Mouse (Mus musculus) gastrocnemius, postnatal 36 days (tissue): ENCODE results near the gene Tm9sf4. TPM values are rescaled to one million over a fixed set of nuclear protein-coding genes. Genes with fewer than 3 reads are reported as not detected.

Experiments used
- DNase-seq, 2 experiments: peaks; one replicate each; pipeline ENCODE4 v3.0.0; 2022
- intact Hi-C: fragments of 180-260 bp; cut with DNase I; formaldehyde crosslinking; loops from one replicate; pipeline ENCODE4 v1.15.1; 2025
- total RNA-seq, 2 experiments: library from RNA; stranded (reverse); gene quantifications; 2 replicates each; pipeline ENCODE4 v1.2.3; 2021

Gene Tm9sf4
- total RNA-seq, 2 experiments from 2014 or later, result 27.3 to 31.1 TPM

DNA sequence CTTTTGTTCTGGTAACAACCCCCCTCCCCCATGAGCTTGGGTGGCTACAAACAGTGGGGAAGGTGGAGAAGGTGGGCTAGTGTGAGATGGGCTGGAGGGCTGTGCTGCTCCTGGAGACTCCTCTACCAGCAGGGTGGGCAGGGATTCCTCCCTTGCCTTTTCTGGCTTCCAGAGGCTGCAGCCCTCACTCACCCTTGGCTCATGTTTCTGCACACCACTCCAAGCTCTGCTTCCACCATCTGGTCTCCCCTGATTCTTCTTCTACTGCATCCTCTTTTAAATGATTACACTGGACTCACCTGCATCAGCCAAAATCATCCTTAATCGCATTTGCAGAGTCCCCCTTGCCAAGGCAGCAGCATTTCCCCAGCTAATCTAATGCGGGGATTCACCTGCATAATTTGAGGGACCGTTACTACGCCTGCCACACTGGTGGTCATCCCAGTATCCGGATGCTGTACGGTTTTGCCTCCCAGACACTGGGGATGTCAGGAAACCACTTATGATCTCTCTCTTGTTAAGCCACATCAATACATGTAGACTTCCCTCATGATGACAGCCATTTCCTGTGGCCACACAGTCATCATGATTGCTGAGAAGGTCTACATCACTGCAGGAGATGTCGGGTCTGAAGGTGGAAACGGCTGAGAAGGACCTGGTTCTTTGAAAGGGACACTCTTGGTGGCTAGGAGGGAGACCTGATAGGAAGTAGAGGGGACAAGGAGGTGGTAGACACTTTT, 9.0 kb upstream of the Tm9sf4 start:
- no peak for DNase-seq
- intact Hi-C loops, result no loop called here

DNA sequence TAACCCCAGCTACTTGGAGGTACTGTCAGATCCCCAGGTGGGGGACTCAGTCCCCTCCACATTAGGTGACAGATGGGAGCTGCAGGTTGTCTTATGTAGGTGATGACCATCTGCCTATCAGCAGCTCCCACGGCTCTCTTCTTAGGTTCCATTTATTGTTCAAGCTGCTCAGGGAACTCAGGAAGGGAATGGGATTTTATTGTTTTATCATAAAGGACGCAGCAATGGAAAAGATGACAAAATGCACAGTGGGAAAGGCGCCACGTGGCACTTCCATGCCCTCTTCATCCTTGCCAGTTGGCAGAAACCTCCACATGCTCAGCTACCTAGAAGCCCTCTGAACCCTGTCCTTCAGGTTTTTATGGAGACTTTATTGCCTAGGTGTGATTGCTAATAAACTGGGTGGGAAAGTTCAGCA, 8.1 kb upstream of the Tm9sf4 start:
- intact Hi-C loops, result no loop called here
- no peak for DNase-seq

DNA sequence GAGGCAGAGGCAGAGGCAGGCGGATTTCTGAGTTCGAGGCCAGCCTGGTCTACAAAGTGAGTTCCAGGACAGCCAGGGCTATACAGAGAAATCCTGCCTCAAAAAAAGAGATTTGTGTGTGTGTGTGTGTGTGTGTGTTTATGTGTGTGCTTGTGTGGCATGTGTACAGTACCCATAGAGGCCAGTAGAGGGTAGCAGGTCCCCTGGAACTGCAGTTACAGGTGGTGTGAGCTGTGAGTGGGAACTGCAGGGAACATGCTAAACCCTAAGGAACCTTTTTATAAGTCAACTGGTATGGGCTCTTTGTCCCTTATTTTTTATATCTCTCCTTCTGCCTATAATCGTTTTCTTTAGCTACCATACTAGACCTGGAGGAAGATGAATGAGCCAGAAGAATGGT, 3.8 kb upstream of the Tm9sf4 start:
- no peak for DNase-seq
- intact Hi-C loops, result no loop called here

DNA sequence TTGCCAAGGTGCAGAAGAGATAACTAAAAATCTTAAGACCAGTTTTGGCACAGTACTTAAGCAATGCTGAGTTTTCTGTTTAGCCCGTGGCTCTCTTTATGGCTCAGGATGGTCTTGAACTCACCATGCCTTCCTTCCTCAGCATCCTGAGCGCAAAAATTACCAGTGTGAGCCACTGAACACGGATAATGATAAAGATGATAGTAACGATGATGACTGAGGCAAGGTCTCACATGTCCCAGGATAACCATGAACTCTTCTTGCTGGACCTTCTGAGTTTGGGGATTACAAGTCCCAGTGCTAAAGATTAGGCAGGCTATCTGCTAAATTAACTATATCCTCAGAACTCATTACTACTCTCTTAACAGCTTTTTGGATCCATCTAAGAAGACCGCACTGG, 970 bp upstream of the Tm9sf4 start:
- DNase-seq, result no peak
- intact Hi-C loops, result loop anchor here (5.0 kb wide), 1 partner anchor 72 kb away; no protein-coding TSS in a partner anchor

DNA sequence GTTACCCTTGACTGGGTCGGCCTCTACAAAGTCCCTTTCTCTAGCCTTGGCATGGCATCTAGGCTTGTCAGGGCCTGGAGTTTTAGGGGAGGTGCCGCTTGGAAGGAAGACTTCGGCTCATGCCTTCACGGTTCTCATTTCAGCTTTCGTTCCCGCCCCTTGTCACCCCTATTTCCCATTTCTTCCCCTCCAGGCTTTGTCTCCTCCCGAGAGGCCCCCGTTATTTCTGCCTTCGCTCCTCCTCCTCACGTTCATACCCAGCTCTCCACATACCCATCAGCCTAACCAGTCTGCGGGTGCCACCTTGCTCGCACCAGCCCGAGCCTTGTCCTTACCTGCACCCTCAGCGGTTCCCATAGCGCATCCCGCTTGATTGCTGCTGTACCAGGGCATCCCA, 579 bp downstream of the Tm9sf4 start:
- intact Hi-C loops, result loop anchor here (5.0 kb wide), 1 partner anchor 71 kb away; no protein-coding TSS in a partner anchor
- no peak for DNase-seq

DNA sequence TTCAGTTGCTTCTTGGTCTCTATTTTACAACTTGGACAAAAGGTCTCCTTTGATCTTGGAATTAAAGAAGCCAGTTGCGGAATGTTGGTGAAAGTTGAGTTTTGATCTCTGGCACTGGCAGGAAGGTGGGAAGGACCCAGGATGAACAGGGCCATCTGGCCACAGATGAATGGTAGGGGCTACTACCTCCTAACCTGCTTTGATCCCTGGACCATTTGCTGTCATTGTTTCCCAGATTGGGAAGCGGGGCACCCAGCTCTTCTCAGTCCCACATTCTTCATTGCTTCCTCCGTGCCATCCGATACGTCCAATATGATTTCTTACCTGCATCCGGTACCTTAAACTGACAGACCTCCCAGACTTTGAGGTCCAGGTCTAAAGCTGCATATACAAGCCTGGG, 6.0 kb downstream of the Tm9sf4 start:
- no peak for DNase-seq
- intact Hi-C loops, result no loop called here

DNA sequence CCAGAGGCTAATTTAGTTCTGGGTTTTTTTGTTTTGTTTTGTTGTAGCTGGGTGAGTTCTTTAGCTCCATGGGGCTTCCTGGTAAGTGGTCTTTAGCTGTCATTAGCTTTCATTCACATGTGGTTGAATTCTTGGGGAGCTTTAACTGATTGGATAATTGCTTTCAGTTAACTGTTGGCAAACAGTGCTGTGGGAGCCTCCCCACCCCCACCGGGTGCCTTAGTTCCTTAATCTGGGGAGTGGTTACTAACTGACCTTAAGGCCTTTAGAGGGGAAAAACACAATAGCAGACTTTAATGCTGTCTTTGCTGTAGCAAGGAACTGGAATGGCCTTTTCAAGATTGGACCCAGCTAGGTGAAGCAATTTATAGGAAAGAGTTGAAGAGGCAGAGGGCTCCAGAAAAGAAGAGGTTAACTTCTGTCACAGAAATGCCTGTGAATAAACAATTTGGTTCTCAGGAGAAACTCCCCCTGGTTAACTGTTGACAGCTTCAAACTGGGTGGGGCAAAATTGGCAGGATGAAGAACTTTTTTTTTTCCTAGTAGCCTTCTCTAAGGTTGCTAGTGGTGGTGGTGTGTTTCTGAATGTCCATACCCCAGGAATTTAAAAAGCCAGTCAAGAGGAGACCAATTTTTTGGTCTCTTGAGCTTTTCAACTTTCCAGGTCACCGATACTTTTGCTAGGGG, 7.2 kb downstream of the Tm9sf4 start:
- DNase-seq, result no peak
- intact Hi-C loops, result no loop called here

DNA sequence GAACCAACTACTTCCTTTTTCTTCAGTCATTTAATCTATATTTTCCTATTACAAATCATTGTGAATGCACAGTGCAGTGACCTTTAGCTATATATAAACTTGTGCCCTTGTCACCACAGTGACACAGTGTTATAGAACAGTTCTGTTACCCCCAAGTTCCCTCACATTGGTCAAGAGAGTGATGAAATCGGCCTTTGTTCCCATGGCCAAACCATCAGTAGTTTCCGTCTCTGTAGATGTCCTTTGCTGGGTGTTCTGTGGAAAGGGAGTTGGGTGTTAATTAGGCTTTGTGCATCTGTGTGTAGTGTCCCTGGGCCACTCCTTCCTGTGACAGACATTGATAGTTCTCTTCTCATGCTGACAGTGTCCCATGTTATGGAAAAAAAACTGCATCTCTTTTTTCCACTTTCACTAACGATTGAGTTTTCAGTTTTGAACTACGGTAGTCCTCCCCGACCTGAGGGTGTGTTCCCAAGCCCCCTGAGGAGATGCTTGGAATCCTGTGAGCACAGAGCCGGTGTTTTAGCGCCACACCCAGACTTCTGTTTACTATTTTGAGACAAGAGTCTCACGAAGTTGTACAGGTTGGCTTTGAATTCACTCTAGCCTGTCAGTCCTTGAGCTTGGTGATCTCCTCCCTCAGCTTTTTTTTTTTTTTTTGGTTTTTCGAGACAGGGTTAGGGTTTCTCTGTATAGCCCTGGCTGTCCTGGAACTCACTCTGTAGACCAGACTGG, 9.6 kb downstream of the Tm9sf4 start:
- intact Hi-C loops, result no loop called here

DNA sequence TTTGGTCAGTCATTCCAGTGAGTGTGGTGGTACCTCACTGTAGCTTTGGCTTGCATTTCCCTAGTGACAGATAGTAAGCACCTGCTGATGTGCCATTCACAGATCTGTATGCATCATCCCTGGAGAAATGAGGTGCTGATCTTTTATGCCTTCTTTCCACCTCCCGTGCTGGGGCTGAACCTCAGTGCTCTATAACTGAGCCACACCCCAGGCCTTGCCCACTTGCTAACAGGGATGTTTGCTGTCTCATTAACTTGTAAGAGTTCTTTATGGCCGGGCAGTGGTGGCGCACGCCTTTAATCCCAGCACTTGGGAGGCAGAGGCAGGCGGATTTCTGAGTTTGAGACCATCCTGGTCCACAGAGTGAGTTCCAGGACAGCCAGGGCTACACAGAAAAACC, 10.9 kb downstream of the Tm9sf4 start:
- DNase-seq, result no peak
- intact Hi-C loops, result no loop called here

More for the DNA sequence above, 9.6 kb downstream of the Tm9sf4 start:
- DNase-seq, result no peak

DNA sequence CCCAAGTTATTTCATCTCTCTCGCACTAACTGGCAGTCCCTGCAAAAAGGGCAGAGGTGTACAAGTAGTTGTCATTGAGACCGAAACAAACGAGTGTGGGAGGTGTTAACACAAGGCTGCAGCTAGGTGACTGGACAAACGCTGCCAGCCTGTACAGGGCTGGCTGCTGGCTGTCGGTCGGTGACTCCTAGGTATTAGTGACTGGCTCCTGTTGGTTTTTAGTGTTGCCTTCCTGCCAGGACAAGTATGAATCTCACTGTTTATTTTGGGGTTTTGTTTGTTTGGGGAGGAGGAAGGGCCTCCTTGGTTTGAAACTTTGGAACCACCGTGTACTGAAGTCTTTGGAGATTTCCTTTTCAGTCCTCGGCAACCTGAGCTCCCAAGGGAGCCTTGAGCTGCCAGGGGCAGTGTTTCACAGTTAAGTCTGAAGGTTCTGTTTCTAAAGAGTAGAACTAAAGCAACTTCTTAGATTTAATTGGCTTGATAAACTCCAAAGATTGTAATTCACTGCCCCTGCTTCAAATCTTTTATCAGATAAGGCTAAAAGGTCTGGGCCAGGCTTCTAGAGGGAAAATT, 15.0 kb downstream of the Tm9sf4 start:
- intact Hi-C loops, result no loop called here
- DNase-seq, result no peak

DNA sequence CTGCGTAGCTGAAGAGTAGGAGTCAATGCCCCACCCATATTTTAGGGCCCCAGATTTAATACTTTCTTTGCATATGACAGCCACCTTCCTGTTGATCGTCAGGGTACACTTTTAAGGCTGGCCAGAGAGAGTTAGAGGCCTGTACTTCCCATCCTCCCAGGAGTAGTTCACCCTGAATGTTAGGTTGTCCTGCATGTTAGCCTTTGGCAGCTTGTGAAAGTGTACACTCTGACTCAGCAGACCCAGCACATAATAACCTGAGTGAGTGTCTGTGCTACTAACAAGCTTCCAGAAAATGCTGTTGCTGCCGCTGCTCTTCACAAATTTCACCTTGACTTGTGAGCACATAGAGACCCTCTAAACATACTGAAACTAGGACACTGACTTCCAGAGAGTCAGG, 16.1 kb downstream of the Tm9sf4 start:
- intact Hi-C loops, result no loop called here
- DNase-seq, result no peak

DNA sequence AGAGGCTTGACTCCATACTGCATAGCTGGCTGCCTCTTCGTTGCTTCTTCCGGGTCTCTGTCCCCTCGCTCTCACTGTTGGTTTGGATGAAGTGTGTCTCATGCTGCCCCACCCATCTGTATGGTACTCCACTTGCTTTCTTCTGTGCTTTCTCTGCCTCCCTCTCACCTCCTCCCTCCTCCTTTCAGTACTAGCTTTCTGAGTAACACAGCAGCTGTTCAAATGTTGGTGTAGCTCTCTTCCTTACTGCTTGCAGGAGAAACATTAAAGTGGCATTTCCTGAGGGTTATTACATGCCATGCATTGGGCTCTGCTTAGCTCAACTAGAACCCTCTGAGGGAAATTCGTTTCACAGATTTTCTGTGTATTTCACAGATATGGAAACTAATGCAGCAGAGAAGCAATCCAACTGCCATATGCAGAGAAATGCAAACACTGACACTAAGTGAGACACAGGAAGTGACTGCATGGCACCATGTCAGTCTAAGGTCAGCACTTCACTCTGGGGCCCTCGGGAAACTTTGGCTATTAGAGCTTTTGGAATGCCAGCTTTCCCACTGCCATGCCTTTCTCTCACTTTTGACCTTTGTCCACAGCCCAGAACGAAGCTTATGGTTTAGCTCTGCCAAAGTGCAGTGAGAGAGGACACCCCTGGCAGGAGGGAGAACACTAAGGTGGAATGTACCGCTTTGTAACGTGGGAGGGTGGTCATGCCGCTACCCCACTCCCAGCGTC, 18.2 kb downstream of the Tm9sf4 start:
- intact Hi-C loops, result no loop called here

DNA sequence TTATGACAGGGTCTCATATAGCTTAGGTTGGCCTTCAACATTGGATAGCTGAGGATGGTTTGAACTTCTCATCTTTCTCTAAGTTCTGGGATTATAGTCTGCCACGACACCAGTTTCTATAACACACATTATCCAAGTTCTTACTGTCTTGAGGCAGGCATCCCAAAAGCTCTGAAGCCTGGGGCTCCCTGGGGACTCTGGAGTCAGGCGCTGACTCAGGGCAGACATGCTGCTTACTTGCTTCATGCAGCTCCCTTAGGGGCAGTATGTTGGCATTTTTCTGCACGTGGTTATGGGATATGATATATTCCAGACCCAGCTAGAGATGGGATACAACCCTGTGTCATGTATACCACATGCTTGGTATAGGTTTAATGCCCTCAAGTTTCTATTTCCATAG, 18.9 kb downstream of the Tm9sf4 start:
- DNase-seq, result no peak
- intact Hi-C loops, result no loop called here

More for the DNA sequence above, 18.2 kb downstream of the Tm9sf4 start:
- no peak for DNase-seq

DNA sequence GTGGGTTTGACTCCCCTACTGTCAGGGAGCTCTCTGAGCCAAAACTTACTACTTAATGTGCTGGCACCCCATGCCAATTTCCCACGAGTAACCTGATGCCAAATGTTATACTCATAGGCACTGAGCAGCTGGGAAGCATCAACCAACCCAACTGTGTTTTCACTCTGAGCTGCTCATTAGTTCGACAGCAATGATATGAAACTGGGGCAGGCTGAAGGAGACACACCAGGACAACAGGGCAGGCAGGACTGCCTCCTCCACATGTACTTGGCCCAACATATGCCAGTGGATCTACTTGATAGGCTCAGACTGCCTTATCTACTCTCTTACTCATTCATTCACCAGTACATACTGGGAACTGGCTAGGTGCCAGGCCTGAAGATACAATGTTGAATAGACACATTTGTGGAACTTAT, 25.1 kb downstream of the Tm9sf4 start:
- DNase-seq, result no peak
- intact Hi-C loops, result no loop called here

DNA sequence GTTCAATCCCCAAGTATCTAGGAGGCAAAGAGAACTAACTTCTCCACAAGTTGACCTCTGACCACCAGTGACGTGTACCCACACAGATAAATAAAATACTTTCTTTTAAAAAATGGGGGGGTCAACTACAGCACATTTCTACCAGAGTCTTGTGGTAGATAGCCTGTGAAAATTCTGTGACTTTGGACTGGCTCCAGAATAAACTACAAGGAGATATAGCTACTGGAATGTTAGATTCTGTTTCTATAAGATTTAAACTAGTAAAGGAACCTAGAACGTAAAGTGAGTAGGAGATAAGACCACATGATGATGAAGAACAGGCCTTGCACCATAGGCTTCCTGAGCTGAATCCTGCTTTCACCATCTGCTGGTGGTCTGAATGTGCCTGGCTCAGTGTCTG, 26.7 kb downstream of the Tm9sf4 start:
- no peak for DNase-seq
- intact Hi-C loops, result no loop called here

DNA sequence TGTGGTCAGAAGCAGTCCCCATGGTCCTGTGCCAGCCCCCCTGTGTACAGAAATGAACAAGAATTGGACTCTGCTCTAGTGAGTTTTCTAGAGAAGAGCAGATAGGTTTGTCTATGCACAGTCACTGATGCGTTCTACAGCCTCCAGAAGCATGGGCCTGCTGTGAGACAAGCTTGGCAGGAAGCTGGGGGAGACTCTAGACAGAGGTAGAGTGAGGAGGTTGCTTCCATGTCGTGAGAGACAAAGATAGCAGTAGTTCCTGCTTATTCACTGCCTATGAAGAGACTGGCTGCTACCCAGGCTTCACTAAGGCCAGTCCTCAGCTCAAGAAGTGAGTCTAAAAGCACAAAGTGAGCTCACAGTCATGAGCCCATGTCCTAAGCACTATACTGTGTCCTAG, 30.1 kb downstream of the Tm9sf4 start:
- intact Hi-C loops, result no loop called here
- DNase-seq, result no peak

DNA sequence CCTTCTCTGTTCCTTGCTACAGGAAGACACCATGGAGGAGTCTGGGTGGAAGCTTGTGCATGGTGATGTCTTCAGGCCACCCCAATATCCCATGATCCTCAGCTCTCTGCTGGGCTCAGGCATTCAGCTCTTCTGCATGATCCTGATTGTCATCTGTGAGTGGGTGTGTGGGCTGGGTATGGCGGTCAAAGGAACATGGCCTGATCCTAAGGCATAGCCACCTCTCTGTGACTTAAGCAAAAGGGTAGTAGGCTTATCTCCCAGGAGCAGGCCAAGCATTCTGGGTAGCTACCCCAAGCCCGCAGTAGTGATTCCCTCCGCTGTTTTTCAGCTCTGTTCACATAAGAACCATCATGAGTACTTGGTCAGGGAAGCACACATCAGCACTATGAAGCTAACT, 33.2 kb downstream of the Tm9sf4 start:
- intact Hi-C loops, result no loop called here
- DNase-seq, result no peak

DNA sequence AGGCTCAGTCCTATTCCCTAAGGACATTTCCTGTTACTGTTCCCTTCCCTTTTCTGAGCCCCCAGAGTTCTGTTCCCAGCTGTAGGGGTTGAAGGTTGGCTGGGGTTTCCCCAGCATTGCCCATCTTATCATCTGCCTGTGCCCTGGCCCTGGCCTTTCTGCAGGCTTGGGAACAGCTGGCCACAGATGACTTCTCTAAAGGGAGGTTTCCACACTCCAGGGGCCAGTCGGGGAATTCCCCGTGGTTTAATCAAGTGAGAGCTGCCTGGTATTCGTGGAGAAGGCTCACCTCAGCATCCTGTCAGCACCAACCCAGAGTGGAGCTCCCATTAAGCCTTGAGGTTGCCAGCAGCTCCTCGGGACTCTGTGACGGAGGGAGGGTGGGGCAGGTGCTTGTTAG, 37.4 kb downstream of the Tm9sf4 start:
- intact Hi-C loops, result no loop called here
- no peak for DNase-seq

DNA sequence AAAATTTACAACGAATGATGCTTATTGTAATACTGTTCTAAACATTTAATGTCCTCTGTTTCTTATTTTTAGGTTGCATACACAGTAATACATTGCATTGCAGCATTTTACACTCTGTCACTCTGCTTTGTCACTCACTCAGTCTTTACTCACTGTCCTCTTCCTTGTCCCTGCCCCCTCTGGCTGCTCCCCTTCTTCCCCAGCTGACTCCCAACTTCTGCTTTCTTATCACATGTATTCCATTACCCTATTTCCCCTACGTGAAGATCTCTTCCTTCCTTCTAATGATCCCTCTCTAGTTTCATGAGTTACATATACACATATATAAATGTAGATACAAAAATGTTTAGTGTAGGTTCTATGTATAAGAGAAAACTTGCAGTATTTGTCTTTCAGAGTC, 38.0 kb downstream of the Tm9sf4 start:
- no peak for DNase-seq
- intact Hi-C loops, result no loop called here

DNA sequence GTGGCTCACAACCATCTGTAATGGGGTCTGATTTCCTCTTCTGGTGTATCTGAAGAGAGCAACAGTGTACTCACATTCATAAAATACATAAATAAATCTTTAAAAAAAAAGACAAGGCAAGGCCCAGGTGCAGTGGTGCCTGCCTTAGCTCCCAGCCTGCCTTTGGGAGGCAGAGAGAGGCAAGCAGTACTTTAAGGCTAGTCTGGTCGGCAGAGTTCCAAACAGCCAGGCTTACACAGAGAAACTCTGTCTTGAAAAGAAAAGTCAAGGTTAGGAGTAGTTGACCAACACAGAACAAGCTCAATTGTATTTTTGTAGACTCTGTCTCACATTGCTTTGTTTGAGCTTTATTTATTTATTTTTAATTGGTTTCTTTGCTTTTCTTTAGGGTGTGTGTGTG, 41.7 kb downstream of the Tm9sf4 start:
- intact Hi-C loops, result no loop called here
- no peak for DNase-seq

DNA sequence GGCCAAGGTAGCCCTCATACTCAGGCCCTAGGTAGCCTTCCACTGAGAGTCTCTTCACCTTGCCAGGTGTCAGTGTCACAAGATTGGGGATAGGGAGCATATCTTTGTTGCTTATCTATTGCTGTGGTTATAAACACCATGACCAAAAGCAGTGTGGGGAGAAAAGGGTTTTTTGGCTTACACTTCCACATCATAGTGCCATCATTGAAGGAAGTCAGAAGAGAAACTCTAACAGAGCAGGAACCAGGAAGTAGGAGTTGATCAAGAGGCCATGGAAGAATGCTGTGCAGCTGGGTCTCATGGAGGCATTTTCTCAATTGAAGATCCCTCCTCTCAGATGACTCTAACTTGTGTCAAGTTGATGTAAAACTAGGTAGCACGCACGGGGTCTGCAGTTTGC, 47.0 kb downstream of the Tm9sf4 start:
- intact Hi-C loops, result no loop called here
- DNase-seq, result no peak
